Mouse (Mus musculus) heart, embryonic 14.5 days (tissue): ENCODE measurements around the gene Cyp17a1. TPM values are rescaled to one million over a fixed set of nuclear protein-coding genes. Genes with fewer than 3 reads are reported as not detected.
A peak's percentile ranks its signal among the peaks of the same experiment; 100 is the strongest.

Experiments
- ATAC-seq: fragments of 200-750 bp; cut with Nextera tagmentation; 2 replicates; pipeline ENCODE4 v1.8.0; 2017; ENCODE audit warnings: low read depth, moderate TSS enrichment; ENCODE audit not compliant: insufficient number of reproducible peaks, insufficient read depth, low FRiP score
- H3K27ac ChIP-seq, 2 experiments: fragments of 200-500 bp in 1 of 2; fragments of 300-500 bp in 1 of 2; sonication (generic) in 1 of 2; replicated peaks in 1 of 2; 2 replicates each; pipeline ENCODE4 v1.5.1; 2012 to 2014; ENCODE audit warnings: low read depth in 2 of 2, low read length in 2 of 2, control low read depth in 1 of 2, mild to moderate bottlenecking in 1 of 2, mixed read lengths in 1 of 2; ENCODE audit not compliant: control insufficient read depth in 1 of 2, insufficient read depth in 1 of 2
- H3K27me3 ChIP-seq: fragments of 300-500 bp; sonication (generic); 2 replicates; pipeline ENCODE4 v1.6.1; 2014; ENCODE audit warnings: mild to moderate bottlenecking, low read length, control low read depth; ENCODE audit not compliant: control insufficient read depth, insufficient read depth
- H3K36me3 ChIP-seq: fragments of 300-500 bp; sonication (generic); 2 replicates; pipeline ENCODE4 v1.6.1; 2014; ENCODE audit warnings: mild to moderate bottlenecking, control low read depth, low read length, mixed read lengths; ENCODE audit not compliant: control insufficient read depth, insufficient read depth
- H3K4me1 ChIP-seq, 2 experiments: fragments of 200-500 bp in 1 of 2; fragments of 300-500 bp in 1 of 2; sonication (generic) in 1 of 2; 2 replicates each; pipeline ENCODE4 v1.6.1; 2012 to 2014; ENCODE audit warnings: low read length in 2 of 2, control low read depth in 1 of 2, mixed read lengths in 1 of 2; ENCODE audit not compliant: control insufficient read depth in 2 of 2, insufficient read depth in 2 of 2
- H3K4me2 ChIP-seq: fragments of 300-500 bp; sonication (generic); 2 replicates; pipeline ENCODE4 v1.6.1; 2014; ENCODE audit warnings: mild to moderate bottlenecking, low read length
- H3K4me3 ChIP-seq, 2 experiments: fragments of 200-500 bp in 1 of 2; fragments of 300-500 bp in 1 of 2; sonication (generic) in 1 of 2; 2 replicates each; pipeline ENCODE4 v1.5.1; 2012 to 2014; ENCODE audit warnings: low read length in 2 of 2, mild to moderate bottlenecking in 2 of 2, control low read depth in 1 of 2, low read depth in 1 of 2, moderate library complexity in 1 of 2; ENCODE audit not compliant: control insufficient read depth in 1 of 2, insufficient read depth in 1 of 2
- H3K9ac ChIP-seq: fragments of 300-500 bp; sonication (generic); 2 replicates; pipeline ENCODE4 v1.6.1; 2014; ENCODE audit warnings: mild to moderate bottlenecking, low read length
- H3K9me3 ChIP-seq: fragments of 300-500 bp; sonication (generic); 2 replicates; pipeline ENCODE4 v1.6.1; 2016; ENCODE audit warnings: low read length, control low read depth; ENCODE audit not compliant: control insufficient read depth
- WGBS: fragments of 180-500 bp; shearing (Covaris S2); extraction: QIAGEN DNeasy Blood & Tissue Kit; methylation state at CpG from one replicate; pipeline ENCODE4 v1.1.7; 2014; 5-methylcytosine and 5-hydroxymethylcytosine counted together
- polyA plus RNA-seq: library from polyadenylated mRNA; unstranded; fragments of >200 nt; fragmentation: Nextera tagmentation; extraction: Ambion mirVana; gene quantifications from 2 replicates; pipeline ENCODE4 v1.2.1, GENCODE M21; 2014

Cyp17a1 gene
- polyA plus RNA-seq, 1 experiment from 2014 or later = 1.6 TPM

DNA sequence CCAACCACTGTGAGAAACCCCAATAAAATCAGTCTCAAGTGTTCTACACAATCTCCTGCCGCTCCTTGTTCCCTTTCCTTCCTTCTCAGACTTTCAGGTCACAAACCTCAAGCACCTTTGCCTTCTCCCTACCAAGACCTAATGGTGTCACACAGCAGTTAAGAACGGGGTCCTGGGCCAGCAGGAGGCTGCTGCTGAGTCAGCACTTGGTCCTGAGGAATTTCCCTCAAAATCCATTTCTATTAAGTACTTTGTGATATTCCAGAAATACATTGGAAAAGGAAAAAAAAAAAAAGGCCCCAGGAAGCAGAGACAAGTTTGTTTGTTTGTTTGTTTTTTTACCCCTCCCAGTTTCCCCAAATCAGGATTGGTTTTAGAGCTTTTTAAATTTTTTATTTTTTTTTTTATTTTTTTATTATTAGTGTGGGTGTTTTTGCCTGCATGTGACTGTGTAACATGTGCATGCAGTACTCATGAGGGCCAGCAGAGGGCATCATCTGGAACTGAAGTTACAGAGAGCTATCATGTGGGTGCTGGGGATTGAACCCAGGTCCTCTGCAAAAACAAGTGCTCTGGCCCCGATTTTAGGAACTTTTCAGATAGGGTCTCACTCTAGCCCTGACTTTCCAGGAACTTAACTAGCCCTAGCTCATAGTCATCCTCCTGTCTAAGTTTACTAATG lies 15.5 kb downstream of the Cyp17a1 start:
- H3K27ac ChIP-seq = 0 out of 4 replicates have a peak overlapping the region, but pooled peaks of 1 of the 2 experiments have one; percentile 49
- H3K36me3 ChIP-seq = peaks cover 48% of the 10 kb centered on the region
- no peak overlapping the region for H3K4me3 ChIP-seq
- H3K9ac ChIP-seq = no peak overlapping the region
- no peaks in the 10 kb centered on the region for H3K9me3 ChIP-seq
- H3K4me1 ChIP-seq = peaks cover 6 to 31% of the 10 kb centered on the region in 2 experiments
- no peaks in the 10 kb centered on the region for H3K27me3 ChIP-seq
- no peak for ATAC-seq
- H3K4me2 ChIP-seq = no peak overlapping the region
- WGBS = 87% methylated on average over 3 of the region's 3 CpGs

DNA sequence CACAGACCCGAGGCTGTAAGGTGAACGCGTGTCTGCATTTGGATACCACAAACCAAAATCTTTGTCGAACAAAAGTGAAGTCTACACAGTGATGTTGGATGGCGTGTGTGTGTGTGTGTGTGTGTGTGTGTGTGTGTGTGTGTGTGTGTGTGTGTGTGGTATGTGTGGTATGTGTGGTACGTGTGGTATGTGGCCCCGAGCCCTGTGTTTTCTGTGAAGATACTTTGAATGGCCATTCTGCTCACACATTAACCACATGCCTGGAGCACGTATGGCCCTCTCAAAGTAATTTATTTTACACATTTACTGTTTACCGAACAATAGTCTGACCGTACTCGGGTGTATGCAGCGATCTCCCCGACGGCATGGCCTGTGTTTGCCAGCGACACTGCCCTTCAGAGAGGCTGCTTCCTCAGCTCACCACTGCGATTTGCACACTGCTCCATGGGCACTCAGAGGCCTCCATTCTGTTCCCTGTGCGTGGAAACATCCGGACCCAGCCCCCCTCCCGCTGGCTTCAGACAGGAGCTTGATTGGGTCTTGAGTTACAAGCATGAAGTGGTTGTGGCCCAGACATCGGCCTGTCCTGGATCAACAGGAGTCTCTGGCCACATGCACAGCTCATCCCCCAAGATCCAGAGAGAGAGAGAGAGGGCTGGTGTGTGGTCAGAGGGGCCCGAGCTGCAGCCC lies 16.7 kb downstream of the Cyp17a1 start:
- peaks cover 2 to 20% of the 10 kb centered on the region in 2 experiments; a peak in 3 of 4 replicates for H3K4me1 ChIP-seq
- H3K9me3 ChIP-seq = no peaks in the 10 kb centered on the region
- H3K4me3 ChIP-seq = no peak overlapping the region
- H3K27me3 ChIP-seq = no peaks in the 10 kb centered on the region
- no peak for ATAC-seq
- peaks cover 57% of the 10 kb centered on the region for H3K36me3 ChIP-seq
- H3K27ac ChIP-seq = peak overlapping the region in 1 of 2 experiments; percentile 49; a peak in 1 of 4 replicates
- no peak overlapping the region for H3K9ac ChIP-seq
- H3K4me2 ChIP-seq = no peak overlapping the region
- WGBS = 84% methylated on average over 21 of the region's 21 CpGs

DNA sequence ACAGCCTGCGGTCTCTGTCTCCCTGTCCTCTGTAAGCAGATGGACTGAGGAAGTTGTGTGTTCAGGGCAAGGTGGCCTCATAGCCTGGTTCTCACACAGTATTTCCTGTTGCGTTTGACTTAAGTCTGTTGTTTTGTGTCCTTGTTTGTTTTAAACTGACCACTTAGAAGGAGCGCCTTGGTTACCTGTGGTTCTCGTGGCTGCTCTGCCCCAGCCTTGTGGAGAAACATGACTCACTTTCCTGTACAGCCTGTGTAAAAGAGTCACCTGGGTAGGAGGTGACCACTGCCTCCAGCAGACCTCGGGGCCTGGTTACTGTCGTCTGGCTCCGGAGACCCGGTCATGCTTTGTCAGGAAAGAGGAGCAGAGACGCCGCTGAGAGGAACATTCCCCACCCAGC lies 17.3 kb downstream of the Cyp17a1 start:
- Histone ChIP-seq H3K4me2 (no peak overlapping the region), H3K27ac (no peak overlapping the region), H3K9ac (no peak overlapping the region), H3K36me3 (peaks cover 57% of the 10 kb centered on the region), H3K27me3 (no peaks in the 10 kb centered on the region), H3K4me1 (peaks cover 1 to 20% of the 10 kb centered on the region in 2 experiments; a peak in 3 of 4 replicates), H3K9me3 (no peaks in the 10 kb centered on the region), H3K4me3 (no peak overlapping the region)
- 85% methylated on average over 10 of the region's 10 CpGs for WGBS
- ATAC-seq = no peak

DNA sequence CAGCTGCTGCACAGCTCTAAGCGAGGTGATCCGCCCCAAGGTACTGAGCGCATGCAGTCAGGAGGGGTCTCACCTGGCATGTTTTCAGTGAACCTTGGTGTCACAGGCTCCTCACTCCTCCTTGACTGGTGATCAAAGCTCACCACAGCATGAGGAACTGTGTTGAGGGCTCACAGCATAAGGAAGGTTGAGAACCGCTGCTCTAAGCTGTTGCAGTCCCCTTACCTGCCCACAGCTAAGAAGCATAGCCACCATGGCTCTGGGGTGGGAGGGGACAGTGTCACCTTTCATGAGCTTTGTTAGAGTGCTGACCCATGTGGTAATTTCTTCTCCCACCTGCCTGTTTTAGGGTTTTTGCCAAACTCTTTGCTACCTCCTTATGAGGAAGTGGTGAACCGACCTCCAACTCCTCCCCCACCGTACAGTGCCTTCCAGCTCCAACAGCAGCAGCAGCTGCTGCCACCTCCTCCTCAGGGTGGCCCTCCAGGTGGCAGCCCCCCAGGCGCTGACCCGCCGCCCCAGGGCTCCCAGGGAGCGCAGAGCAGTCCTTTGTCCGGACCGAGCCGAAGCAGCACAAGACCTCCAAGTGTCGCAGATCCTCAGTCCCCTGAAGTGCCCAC lies 19.2 kb downstream of the Cyp17a1 start:
- Histone ChIP-seq H3K27ac (no peak overlapping the region), H3K4me3 (no peak overlapping the region), H3K4me2 (no peak overlapping the region), H3K27me3 (no peaks in the 10 kb centered on the region), H3K36me3 (peaks cover 71% of the 10 kb centered on the region), H3K9ac (no peak overlapping the region), H3K9me3 (no peaks in the 10 kb centered on the region), H3K4me1 (peaks cover 0 to 11% of the 10 kb centered on the region in 2 experiments; a peak in 2 of 4 replicates)
- 92% methylated on average over 14 of the region's 14 CpGs for WGBS
- ATAC-seq = 0 out of 2 replicates have a peak, but pooled peaks have one; percentile 9

DNA sequence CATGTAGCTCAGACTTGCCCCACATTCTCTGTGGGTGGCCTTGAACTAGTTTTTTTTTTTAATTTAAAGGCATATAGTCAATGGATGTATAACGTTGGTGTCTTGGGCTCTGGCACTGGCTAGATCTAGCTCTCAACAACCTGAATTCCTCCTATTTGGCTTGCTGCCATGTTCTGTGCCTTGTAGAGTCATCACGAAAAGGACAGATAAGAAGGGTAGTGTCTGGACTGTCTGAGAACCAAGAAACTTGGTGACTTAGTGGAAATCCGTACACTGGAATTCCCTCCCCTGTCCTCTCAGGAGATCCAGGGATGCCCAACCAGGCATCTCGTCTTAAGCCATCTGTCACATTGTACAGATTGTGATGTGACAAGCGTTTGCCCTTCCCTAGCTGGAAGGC lies 19.8 kb downstream of the Cyp17a1 start:
- 29% methylated on average over 5 of the region's 5 CpGs for WGBS
- Histone ChIP-seq H3K36me3 (peaks cover 75% of the 10 kb centered on the region), H3K4me1 (peaks cover 0 to 10% of the 10 kb centered on the region in 2 experiments; a peak in 2 of 4 replicates), H3K27ac (no peak overlapping the region), H3K9me3 (no peaks in the 10 kb centered on the region), H3K27me3 (no peaks in the 10 kb centered on the region), H3K4me2 (no peak overlapping the region), H3K9ac (no peak overlapping the region), H3K4me3 (no peak overlapping the region)
- ATAC-seq = no peak

DNA sequence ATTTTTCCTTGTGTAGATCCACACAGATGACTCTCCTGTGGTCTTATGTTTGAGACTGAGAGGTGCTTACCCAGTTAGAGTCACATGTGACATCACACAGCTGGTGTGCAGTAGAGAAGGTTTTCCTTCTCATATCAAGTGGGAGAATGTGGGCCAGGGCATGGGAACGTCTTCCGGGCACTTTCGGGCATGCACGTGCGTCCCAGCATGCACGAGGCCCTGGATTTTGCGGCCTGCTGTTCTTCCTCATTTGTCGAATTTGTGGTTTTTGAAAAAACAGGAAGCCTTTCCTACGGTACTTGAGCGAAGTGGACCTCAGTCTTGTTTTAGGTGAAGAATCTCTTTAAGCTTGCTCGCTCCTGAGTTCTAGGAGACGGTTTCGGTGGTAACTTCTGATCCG lies 24.4 kb downstream of the Cyp17a1 start:
- no peak for ATAC-seq
- Histone ChIP-seq H3K9me3 (no peaks in the 10 kb centered on the region), H3K4me1 (peaks cover 27 to 50% of the 10 kb centered on the region in 2 experiments), H3K4me2 (no peak overlapping the region), H3K27ac (no peak overlapping the region), H3K27me3 (no peaks in the 10 kb centered on the region), H3K4me3 (no peak overlapping the region), H3K36me3 (peaks cover 64% of the 10 kb centered on the region), H3K9ac (no peak overlapping the region)
- WGBS = 95% methylated on average over 14 of the region's 14 CpGs

DNA sequence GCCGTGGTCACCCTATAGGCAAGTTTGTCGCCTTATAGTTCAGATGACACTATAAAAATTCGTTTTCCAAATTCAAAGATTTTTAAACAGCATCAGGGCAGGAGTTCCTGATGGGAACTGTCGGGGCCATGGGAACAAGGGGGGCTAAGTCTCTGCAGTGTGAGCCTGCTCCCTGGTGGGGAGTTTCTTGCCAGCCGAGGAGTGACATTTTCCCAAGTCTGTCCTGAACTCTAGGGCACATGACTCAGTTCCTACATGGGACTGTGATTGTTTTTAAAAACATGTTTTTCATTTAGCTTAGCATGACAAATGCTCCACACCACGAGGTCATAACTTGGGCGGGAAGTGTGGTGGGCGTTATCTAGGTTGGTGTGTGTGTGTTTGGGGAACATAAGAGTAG lies 25.1 kb downstream of the Cyp17a1 start:
- H3K27ac ChIP-seq = no peak overlapping the region
- peaks cover 34 to 51% of the 10 kb centered on the region in 2 experiments for H3K4me1 ChIP-seq
- H3K9ac ChIP-seq = no peak overlapping the region
- H3K4me3 ChIP-seq = no peak overlapping the region
- H3K36me3 ChIP-seq = peaks cover 57% of the 10 kb centered on the region
- ATAC-seq = no peak
- WGBS = 75% methylated on average over 8 of the region's 8 CpGs
- H3K27me3 ChIP-seq = no peaks in the 10 kb centered on the region
- no peak overlapping the region for H3K4me2 ChIP-seq
- H3K9me3 ChIP-seq = no peaks in the 10 kb centered on the region
